Mouse (Mus musculus) natural killer cell, adult 2 months (primary cell): ENCODE measurements around the gene Olfr483.

Experiments
- DNase-seq, 2 experiments: peaks; one replicate each; pipeline ENCODE4 v3.0.0; 2022; ENCODE audit warnings: low spot score in 2 of 2

Gene Olfr483

GRCm38 (mm10) chr7:108100549-108100948 lies at the start of gene Olfr483:
TSS of gene Olfr483 (plus strand) at chr7:108100849.
- no peak for DNase-seq

DNA sequence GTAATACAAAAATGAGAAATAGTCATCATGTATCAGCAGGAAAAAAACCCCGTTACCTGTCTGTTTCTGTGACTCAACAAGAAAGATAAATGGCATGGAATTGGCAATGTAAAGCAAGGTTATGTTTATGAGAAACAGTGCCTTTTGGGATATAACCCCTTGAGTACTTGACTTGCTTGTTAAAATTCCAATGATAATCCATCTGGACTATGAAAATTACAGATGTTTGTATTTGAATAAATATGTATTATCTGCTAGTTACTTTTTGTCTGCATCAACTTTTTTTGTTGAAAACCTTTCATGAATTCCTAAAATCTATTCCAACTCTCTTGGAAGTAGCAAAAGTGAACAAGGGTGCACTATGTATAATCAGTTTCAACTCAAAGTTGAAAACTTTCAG lies 33.4 kb upstream of the Olfr483 start, which contains the start of gene Olfr480:
Gene Olfr480 (minus strand): TSS at position 101 of the 400 bp plus-strand sequence.
- DNase-seq = no peak

GRCm38 (mm10) chr7:108079555-108079954 lies 21.1 kb upstream of the Olfr483 start, which contains the start of gene Olfr481:
TSS of gene Olfr481 (plus strand) at chr7:108079855.
- no peak for DNase-seq

- no peak for DNase-seq
These were observed 3.2 kb upstream of the Olfr483 start, which contains the start of gene Olfr482 for GRCm38 (mm10) chr7:108097486-108097885. TSS of gene Olfr482 (minus strand) at chr7:108097586.

GRCm38 (mm10) chr7:108120681-108121080 lies 20.0 kb downstream of the Olfr483 start:
- DNase-seq = no peak

DNA sequence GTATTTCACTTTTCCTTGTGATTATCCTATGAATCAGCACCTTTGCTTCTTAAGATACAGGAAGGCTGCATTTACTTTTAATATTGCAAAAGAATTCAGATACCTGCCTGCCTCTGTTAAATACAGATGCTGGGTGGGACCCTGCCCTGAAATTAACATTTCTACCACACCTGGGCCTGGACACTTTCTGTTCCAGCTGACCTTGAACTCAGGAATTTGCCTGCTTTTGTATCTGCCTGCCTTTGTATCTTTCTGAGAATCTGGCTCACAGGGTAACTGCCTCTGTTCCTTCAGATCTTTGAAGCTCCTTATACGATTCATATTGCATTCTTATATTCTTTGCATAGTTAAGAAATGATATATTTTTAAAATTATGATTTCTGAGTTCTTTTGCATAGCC lies 20.8 kb downstream of the Olfr483 start:
- no peak for DNase-seq

- DNase-seq = no peak
These were observed 26.7 kb downstream of the Olfr483 start, which contains the start of gene Olfr484 for GRCm38 (mm10) chr7:108127349-108127748. TSS of gene Olfr484 (minus strand) at chr7:108127449.
